Mouse (Mus musculus): ENCODE data around the gene Rusc1.
"Not testable (repeated sequence)": the region's sequence is repeated elsewhere in the genome, so short reads cannot be mapped to it uniquely, and the experiment has no call there.

The Rusc1 gene

GRCm38 (mm10) chr3:89091811-89092508 lies 1.2 kb downstream of the Rusc1 start:
- no peak for DNase-seq (ENCODE audit: low spot score)

- DNase-seq (ENCODE audit: low spot score), result peak; percentile 68
These were observed 2.1 kb downstream of the Rusc1 start for GRCm38 (mm10) chr3:89090694-89091655.

GRCm38 (mm10) chr3:89089882-89090591 lies 3.1 kb downstream of the Rusc1 start:
- peak; percentile 91 for DNase-seq (ENCODE audit: low spot score)

- no peak for DNase-seq (ENCODE audit: low spot score)
These were observed 4.1 kb downstream of the Rusc1 start for GRCm38 (mm10) chr3:89088974-89089373.

- peak; percentile 84 for DNase-seq (ENCODE audit: low spot score)
These were observed 5.6 kb downstream of the Rusc1 start for GRCm38 (mm10) chr3:89087338-89088110.

GRCm38 (mm10) chr3:89084654-89085190 lies 8.4 kb downstream of the Rusc1 start:
- no peak for DNase-seq (ENCODE audit: low spot score)

- DNase-seq (ENCODE audit: low spot score), result no peak
These were observed 9.0 kb downstream of the Rusc1 start for GRCm38 (mm10) chr3:89084133-89084532.

- not testable (repeated sequence) for DNase-seq (ENCODE audit: low spot score)
These were observed 10.8 kb downstream of the Rusc1 start for GRCm38 (mm10) chr3:89082287-89082686.

GRCm38 (mm10) chr3:89077383-89077782 lies 15.7 kb downstream of the Rusc1 start:
- no peak for DNase-seq (ENCODE audit: low spot score)

- no peak for DNase-seq (ENCODE audit: low spot score)
These were observed 25.8 kb downstream of the Rusc1 start for GRCm38 (mm10) chr3:89067265-89067664.

GRCm38 (mm10) chr3:89061696-89062095 lies 31.4 kb downstream of the Rusc1 start:
- DNase-seq (ENCODE audit: low spot score), result no peak

GRCm38 (mm10) chr3:89058783-89059182 lies 34.3 kb downstream of the Rusc1 start:
- peak; percentile 27 for DNase-seq (ENCODE audit: low spot score)

GRCm38 (mm10) chr3:89058361-89058760 lies 34.8 kb downstream of the Rusc1 start:
- no peak for DNase-seq (ENCODE audit: low spot score)

- DNase-seq (ENCODE audit: low spot score), result no peak
These were observed 49.8 kb downstream of the Rusc1 start for GRCm38 (mm10) chr3:89043359-89043758.

All from c-Kit-positive CD71-positive TER-119-positive erythroid progenitor cells, embryonic 14.5 days (primary cell).